Mouse (Mus musculus) brain, embryonic 14.5 days (tissue): ENCODE results near the gene Gm9945. TPM values are rescaled to one million over a fixed set of nuclear protein-coding genes. Genes with fewer than 3 reads are reported as not detected.
A peak's percentile ranks its signal among the peaks of the same experiment; 100 is the strongest.

ENCODE experiments used
- DNase-seq: peaks from one replicate; pipeline ENCODE4 v3.0.0-alpha.2; 2011; ENCODE audit warnings: low read depth
- CTCF ChIP-seq: fragments of 200-500 bp; IDR thresholded peaks from 2 replicates; pipeline ENCODE4 v1.5.1; 2012; ENCODE audit warnings: inconsistent platforms, mild to moderate bottlenecking, moderate library complexity, borderline replicate concordance; ENCODE audit not compliant: insufficient read depth, insufficient read length; ENCODE audit errors: extremely low read depth
- POLR2A ChIP-seq: fragments of 200-500 bp; IDR thresholded peaks from 2 replicates; pipeline ENCODE4 v1.6.1; 2012; ENCODE audit warnings: mild to moderate bottlenecking, inconsistent platforms, borderline replicate concordance; ENCODE audit not compliant: poor library complexity, insufficient read depth, insufficient read length, severe bottlenecking; ENCODE audit errors: extremely low read depth
- polyA plus RNA-seq: library from polyadenylated mRNA; depleted of rRNA; stranded (reverse); fragments of >200 nt; gene quantifications from 2 replicates; pipeline ENCODE4 v1.2.3, GENCODE M21; 2012

Gm9945 gene
- polyA plus RNA-seq, 1 experiment = not detected

DNA sequence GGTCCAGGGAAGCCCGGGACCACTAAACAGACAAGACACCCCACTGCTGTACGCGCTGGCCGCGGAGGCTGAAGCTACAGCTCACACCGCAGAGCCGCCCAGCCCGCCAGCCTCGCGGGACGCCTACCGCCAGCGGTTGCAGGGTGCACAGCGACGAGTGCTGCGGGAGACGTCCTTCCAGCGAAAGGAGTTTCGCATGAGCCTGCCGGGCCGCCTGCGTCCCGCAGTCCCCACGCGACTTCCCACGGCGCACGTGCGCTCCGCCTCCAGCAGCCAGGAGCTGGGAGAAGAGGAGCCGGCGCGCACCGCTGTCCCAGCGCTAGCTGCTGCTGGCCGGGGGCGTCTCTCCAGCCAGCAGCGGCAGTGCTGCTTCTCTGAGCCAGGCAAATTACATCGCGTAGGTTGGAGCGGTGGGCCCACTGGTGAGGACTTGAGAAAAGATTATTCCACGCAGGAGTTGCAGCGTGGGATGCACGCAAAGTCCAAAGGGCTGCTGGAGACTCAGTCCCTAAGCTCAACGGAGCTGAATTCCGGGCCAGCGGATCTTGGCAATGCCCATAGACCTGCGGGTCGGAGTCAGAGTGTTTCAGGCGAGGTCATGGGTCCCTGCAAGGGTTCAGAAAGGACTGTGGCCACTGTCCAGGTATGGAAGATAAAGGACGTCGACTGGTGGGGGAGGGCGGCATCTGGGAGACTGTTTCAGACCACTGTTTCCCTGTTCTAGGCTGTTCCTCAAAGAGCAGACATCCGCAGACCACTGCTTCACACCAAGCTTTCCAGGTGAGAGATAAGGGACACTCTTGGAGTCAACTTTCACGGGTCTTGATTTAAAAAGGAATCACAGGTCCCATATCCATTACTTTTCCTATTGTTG lies 16.2 kb upstream of the Gm9945 start:
- DNase-seq = peak; percentile 51
- TF ChIP-seq CTCF (no peak), POLR2A (no peak)

DNA sequence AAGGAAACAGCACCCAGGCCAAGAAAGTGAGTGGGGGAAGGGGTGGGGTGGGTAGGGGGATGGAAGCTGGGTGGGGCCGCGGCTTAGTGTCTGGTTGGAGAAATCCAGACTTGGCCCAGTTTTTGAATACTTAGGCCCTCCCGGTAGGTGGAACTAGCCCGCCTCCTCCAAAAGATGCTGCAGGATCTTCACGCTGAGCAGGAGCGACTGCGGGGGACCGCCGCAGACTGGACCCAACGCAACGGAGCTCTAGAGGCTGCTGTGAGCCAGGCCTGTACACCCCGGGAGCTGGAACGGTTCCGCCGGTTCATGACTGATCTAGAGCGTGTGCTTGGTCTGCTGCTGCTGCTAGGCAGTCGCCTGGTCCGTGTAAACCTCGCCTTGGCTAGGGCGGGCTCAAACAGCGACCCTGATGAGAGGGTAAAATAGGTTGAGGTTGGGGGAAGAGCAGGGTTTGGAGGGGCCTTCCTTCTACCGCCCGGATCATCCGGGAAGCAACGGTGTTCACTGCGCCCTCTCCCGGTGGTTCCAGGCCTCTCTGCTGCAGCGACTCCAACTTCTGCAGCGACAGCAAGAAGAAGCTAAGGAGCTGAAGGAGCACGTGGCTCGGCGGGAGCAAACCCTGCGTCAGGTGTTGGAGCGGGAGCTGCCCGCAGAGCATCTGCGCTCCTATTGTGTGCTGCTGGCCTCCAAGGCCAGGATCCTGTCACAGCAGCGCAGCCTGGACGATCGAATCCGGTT lies 13.6 kb upstream of the Gm9945 start:
- peak; percentile 87 for DNase-seq
- TF ChIP-seq CTCF (peak; percentile 89), POLR2A (no peak)

DNA sequence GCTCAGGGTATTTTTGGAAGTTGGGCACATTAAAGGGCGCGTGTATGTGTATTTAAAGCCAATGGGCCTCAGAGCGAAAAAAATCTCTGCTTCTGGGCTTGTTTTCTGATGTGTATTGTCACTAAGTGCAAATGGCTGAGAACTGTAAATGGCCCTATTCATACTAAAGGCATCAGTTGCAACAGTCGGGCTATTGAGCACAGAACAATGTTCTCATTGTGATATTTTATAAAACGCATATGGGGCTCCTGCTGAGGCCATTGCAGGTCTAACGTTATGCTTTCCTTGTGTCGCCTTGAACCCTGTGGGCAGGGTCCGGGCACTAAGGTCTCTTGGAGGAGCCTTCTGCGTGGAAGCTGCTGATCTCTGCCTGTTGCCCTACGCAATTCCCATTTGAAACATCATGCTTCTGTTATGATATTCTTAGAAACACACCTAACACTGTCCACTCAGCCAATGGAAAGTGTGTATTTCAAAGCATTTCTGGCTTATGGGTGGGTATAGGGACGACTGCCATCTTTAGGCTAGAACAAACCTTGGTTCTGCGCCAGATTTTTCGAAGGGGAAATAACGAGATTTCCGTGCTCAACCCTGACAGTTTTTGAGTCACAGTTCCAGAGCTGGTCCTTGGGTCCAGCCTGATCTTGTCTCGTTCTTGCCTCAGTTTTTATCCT lies 10.5 kb upstream of the Gm9945 start:
- DNase-seq = peak; percentile 40
- TF ChIP-seq POLR2A = no peak
- TF ChIP-seq CTCF = no peak

DNA sequence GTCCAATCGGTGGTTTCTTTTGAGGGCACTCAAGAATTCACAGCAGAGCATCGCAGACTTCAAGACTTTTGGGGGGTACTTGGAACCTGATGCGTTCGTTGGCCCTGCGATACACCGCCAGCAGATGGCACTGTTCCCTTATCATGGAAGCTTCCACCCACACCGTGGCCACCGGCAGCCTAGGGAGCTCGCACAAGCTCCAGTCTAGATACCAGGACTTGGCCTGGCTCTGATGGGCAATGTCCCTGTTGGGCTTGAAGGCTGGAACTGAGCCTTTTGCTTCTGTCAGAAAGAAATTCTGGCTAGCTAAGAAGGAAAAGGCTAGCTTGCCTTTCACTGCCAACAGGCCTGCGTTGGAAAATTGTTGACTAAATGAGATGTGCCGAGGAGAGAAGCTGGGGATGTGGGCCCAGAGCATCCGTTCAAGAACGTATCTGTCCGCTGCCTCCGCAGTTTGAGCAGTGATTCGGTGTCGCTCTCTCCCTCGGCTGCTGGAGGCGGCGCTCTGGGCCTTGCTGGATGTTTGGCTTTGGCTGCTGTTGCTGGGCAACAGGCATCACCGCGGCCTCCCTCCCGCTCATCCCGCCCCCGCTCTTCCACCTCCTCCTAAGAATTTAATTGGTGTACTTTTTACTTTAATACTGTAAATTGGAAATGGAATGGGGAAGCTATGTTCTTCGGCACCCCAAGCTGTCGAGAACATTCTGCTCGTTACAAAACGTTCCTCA lies 9.8 kb upstream of the Gm9945 start, which contains the start of gene Gm9837:
TSS of gene Gm9837 (minus strand) at position 512 of the 728 bp plus-strand sequence.
- DNase-seq = peak; percentile 96
- no peak for TF ChIP-seq POLR2A
- peak; percentile 98 for TF ChIP-seq CTCF

DNA sequence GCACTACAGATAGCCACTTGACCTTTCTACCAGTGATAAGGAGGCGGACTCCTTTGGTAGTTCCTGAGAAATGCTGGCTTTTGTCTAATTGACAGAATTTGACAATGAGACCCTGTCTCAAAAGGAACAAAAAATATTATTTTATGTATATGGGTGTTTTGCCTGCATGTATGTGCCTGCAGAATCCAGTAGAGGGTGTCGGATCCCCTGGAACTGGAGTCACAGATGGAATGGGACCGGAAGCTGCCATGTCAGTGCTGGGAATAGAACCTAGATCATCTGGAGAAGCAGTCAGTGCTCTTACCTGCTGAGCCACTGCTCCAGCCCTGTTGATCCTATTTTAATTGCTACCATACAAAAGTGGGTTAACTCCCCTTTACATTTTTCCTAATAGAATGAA lies 7.3 kb upstream of the Gm9945 start:
- DNase-seq = peak; percentile 18
- TF ChIP-seq POLR2A = no peak
- peak; percentile 14; the same call in 1 of the 2 replicates for TF ChIP-seq CTCF

DNA sequence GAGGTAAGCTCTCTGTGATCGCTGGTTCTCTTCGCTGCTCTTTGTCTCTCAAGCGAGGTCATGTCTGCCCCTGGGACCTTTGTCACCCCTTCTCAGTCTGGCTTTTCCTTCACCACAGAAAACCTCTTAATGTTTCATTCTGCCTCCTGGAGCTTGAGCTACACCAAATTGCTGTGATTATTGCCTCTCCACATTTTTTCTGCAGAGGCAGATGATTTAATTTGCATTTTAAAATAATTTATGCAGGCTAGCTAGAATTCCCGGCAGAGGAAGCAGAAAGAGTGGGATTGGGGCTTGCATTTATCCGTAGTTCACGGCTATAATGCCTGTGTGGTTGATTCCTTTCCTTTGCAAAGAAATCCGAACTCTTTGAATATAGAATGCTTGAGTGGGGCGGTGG lies 4.3 kb upstream of the Gm9945 start:
- peak; percentile 79 for DNase-seq
- no peak for TF ChIP-seq POLR2A
- no peak for TF ChIP-seq CTCF

DNA sequence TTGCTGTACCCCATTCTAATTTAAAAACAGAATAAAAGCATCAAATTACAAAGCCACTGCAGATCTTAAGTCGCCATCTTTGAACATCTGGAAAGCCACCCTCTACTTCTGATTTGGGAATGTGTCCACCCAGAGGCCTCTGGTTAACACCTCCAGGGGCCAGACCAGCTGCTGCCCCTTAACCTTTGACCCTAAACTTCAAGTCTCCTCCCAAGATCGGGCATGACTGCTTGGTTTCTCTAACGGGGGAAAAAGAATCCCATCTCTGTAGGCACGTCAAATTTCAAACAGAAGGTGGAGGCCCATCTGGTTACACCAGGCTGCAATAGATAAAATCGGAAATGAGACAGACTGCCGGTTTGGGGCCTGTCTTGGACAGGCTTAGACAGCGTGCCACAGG lies 2.1 kb upstream of the Gm9945 start:
- DNase-seq = no peak
- TF ChIP-seq CTCF = no peak
- TF ChIP-seq POLR2A = no peak

DNA sequence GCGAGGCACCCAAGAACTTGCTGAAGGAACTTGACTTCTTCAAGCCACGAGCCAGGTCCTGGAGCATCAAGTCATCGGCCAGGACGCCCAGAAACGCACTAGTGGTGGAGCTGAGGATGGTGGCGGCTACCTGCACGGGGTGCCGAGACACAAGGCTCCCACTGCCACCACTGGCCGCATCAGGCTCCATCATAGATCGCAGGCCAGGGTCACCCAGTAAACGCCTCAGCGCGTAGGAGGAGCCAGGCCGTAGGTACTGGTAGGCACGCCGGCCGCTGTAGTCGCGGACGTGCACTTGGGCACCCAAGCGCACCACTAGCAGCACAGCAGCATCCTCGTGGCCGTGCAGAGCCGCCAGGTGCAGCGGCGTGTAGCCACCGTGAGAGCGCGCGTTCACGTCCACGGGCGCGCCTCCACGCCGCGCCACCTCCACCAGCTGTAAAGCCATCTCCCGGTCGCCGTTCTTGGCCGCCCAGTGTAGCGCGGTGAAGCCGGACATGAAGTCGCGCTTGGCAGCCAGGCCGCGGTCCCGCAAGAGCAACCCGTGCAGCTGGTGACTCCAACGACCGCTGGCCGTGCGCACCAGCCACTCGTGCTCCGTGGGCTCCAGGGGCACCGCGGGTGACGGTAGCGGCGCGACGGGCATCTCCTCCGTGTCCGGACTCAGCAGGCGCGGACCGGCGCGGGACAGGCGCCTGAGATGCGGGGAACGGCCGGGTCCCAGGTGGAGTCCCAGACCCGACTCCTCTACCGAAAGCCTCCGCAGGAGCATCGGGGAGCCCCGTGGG lies 1.4 kb upstream of the Gm9945 start:
- DNase-seq = peak; percentile 39
- TF ChIP-seq POLR2A (no peak), CTCF (no peak)

DNA sequence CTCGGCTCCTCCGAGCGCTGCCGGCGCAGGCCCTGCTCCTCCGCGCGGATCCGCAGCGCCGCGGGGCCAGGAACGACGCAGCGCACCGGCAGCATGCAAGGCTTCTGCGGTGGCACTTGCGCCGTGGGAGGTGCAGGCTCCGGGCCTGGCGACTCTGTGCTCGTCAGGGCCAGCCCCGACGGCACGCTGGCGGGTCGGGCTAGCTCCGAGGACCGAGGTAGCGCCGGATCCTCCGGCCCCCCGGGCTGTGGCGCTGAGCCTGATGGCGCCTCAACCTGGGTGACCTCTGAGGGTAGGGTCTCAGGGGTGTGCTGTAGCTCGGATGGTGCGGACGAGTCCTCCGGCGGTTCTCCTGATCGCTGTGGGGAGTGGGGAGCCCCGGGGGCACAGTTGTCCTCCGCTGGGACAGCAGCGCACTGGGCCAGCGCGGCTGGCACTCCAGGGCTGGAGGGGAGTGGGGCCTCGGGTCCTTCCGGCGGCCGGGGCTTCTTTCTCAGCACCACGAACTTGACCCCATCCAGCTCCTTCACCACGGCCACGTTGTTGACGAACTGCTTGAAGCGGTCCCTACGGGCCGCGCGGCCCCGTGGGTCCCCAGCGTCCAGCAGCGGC lies 689 bp upstream of the Gm9945 start:
- peak; percentile 35 for DNase-seq
- TF ChIP-seq CTCF = no peak

DNA sequence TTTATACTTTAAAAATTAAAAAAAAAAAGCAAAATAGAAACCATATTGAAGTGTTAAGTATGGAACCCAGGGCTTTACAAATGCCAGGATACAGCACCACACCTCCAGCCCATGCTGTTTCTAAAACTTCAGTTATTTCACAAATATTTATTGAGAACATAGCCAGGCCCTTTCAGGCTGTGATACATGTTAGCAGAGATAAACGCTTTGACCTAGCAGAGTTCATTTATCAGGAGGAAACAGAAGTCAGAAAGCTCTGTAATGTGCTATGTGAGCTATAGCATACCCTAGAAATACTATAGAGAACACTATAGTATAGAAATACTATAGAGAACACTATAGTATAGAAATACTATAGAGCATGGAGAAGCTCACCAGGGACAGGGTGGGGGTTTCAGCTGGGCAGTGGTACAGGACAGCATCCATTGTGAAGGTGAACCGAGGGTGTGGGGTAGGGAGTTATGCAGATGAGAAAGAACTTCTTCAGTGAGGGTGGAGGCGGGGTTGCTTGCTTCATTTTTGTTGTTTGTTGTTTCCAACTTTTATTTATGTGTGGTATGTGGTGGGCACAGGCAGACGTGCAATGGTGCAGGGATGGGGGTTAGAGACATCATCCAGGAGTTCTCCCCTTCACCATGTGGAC lies 1.2 kb downstream of the Gm9945 start:
- no peak for DNase-seq
- TF ChIP-seq CTCF = no peak
- no peak for TF ChIP-seq POLR2A
